Mouse (Mus musculus): Measurements from ENCODE around the gene Hbq1b. TPM values are rescaled to one million over a fixed set of nuclear protein-coding genes. Genes with fewer than 3 reads are reported as not detected.
"Not testable (repeated sequence)": the region's sequence is repeated elsewhere in the genome, so short reads cannot be mapped to it uniquely, and the experiment has no call there.

The Hbq1b gene
- polyA plus RNA-seq, 1 experiment from 2014 or later, result 1.1 TPM

GRCm38 (mm10) chr11:32297866-32298531, 11.2 kb downstream of the Hbq1b start:
- Histone ChIP-seq H3K27me3 (ENCODE audit: insufficient read depth, low read length) (peaks cover 18% of the 10 kb centered on the region), H3K36me3 (ENCODE audit: insufficient read depth, low read length) (no peaks in the 10 kb centered on the region), H3K4me3 (ENCODE audit: low read length) (no peak overlapping the region), H3K27ac (ENCODE audit: low read length) (no peak overlapping the region), H3K9me3 (ENCODE audit: low read length) (no peaks in the 10 kb centered on the region), H3K9ac (replicated peaks; ENCODE audit: low read length) (no peak overlapping the region), H3K4me1 (ENCODE audit: insufficient read depth, low read length) (no peaks in the 10 kb centered on the region), H3K4me2 (replicated peaks; ENCODE audit: low read depth, low read length) (no peak overlapping the region)
- WGBS, result 94% methylated on average over 1 of the region's 1 CpGs
- no peak for ATAC-seq (ENCODE audit: low FRiP score, low TSS enrichment)

- no peaks in the 10 kb centered on the region for H3K4me1 ChIP-seq (ENCODE audit: insufficient read depth, low read length)
- H3K4me3 ChIP-seq (ENCODE audit: low read length), result no peak overlapping the region
- H3K27me3 ChIP-seq (ENCODE audit: insufficient read depth, low read length), result peaks cover 18% of the 10 kb centered on the region
- H3K36me3 ChIP-seq (ENCODE audit: insufficient read depth, low read length), result no peaks in the 10 kb centered on the region
- no peak overlapping the region for H3K9ac ChIP-seq (replicated peaks; ENCODE audit: low read length)
- H3K9me3 ChIP-seq (ENCODE audit: low read length), result no peaks in the 10 kb centered on the region
- no peak overlapping the region for H3K4me2 ChIP-seq (replicated peaks; ENCODE audit: low read depth, low read length)
- 97% methylated on average over 2 of the region's 2 CpGs for WGBS
- no peak overlapping the region for H3K27ac ChIP-seq (ENCODE audit: low read length)
- ATAC-seq (ENCODE audit: low FRiP score, low TSS enrichment), result no peak
Observed at GRCm38 (mm10) chr11:32298532-32298918, 11.8 kb downstream of the Hbq1b start.

- not testable (repeated sequence) for H3K27ac ChIP-seq (ENCODE audit: low read length); H3K9me3 ChIP-seq (ENCODE audit: low read length); H3K9ac ChIP-seq (replicated peaks; ENCODE audit: low read length); H3K36me3 ChIP-seq (ENCODE audit: insufficient read depth, low read length); H3K4me1 ChIP-seq (ENCODE audit: insufficient read depth, low read length)
- Histone ChIP-seq H3K27me3 (ENCODE audit: insufficient read depth, low read length) (peaks cover 20% of the 10 kb centered on the region), H3K4me3 (ENCODE audit: low read length) (peak within 1 kb of the TSS; percentile 23; the same call in 1 of the 2 replicates), H3K4me2 (replicated peaks; ENCODE audit: low read depth, low read length) (peak within 1 kb of the TSS; percentile 47)
- peak; percentile 60 for ATAC-seq (ENCODE audit: low FRiP score, low TSS enrichment)
- whole genome bisulfite sequencing, result 8% methylated on average over 16 of the region's 16 CpGs
Observed at GRCm38 (mm10) chr11:32299865-32300264, 13.1 kb downstream of the Hbq1b start, which contains the start of gene Hbq1a. TSS of gene Hbq1a (plus strand) at chr11:32300069.

GRCm38 (mm10) chr11:32300279-32301267, 13.8 kb downstream of the Hbq1b start:
- WGBS, result 53% methylated on average over 14 of the region's 17 CpGs
- Histone ChIP-seq H3K9me3 (ENCODE audit: low read length) (no peaks in the 10 kb centered on the region), H3K4me1 (ENCODE audit: insufficient read depth, low read length) (no peaks in the 10 kb centered on the region), H3K27me3 (ENCODE audit: insufficient read depth, low read length) (peaks cover 20% of the 10 kb centered on the region), H3K36me3 (ENCODE audit: insufficient read depth, low read length) (no peaks in the 10 kb centered on the region), H3K9ac (replicated peaks; ENCODE audit: low read length) (no peak overlapping the region), H3K4me3 (ENCODE audit: low read length) (peak overlapping the region; percentile 23; the same call in 1 of the 2 replicates), H3K27ac (ENCODE audit: low read length) (no peak overlapping the region), H3K4me2 (replicated peaks; ENCODE audit: low read depth, low read length) (peak overlapping the region; percentile 47)
- ATAC-seq (ENCODE audit: low FRiP score, low TSS enrichment), result 0 out of 2 replicates have a peak, but pooled peaks have one; percentile 9

GRCm38 (mm10) chr11:32301506-32301905, 14.7 kb downstream of the Hbq1b start:
- H3K4me3 ChIP-seq (ENCODE audit: low read length), result no peak overlapping the region
- no peak overlapping the region for H3K9ac ChIP-seq (replicated peaks; ENCODE audit: low read length)
- no peaks in the 10 kb centered on the region for H3K9me3 ChIP-seq (ENCODE audit: low read length)
- H3K4me2 ChIP-seq (replicated peaks; ENCODE audit: low read depth, low read length), result no peak overlapping the region
- ATAC-seq (ENCODE audit: low FRiP score, low TSS enrichment), result no peak
- no peak overlapping the region for H3K27ac ChIP-seq (ENCODE audit: low read length)
- 74% methylated on average over 1 of the region's 1 CpGs for WGBS
- H3K4me1 ChIP-seq (ENCODE audit: insufficient read depth, low read length), result no peaks in the 10 kb centered on the region
- H3K36me3 ChIP-seq (ENCODE audit: insufficient read depth, low read length), result no peaks in the 10 kb centered on the region
- H3K27me3 ChIP-seq (ENCODE audit: insufficient read depth, low read length), result peaks cover 20% of the 10 kb centered on the region

- peaks cover 3% of the 10 kb centered on the region for H3K4me1 ChIP-seq (ENCODE audit: insufficient read depth, low read length)
- peaks cover 20% of the 10 kb centered on the region for H3K27me3 ChIP-seq (ENCODE audit: insufficient read depth, low read length)
- H3K27ac ChIP-seq (ENCODE audit: low read length), result no peak overlapping the region
- no peak overlapping the region for H3K9ac ChIP-seq (replicated peaks; ENCODE audit: low read length)
- H3K4me3 ChIP-seq (ENCODE audit: low read length), result no peak overlapping the region
- H3K4me2 ChIP-seq (replicated peaks; ENCODE audit: low read depth, low read length), result no peak overlapping the region
- no peaks in the 10 kb centered on the region for H3K36me3 ChIP-seq (ENCODE audit: insufficient read depth, low read length)
- H3K9me3 ChIP-seq (ENCODE audit: low read length), result no peaks in the 10 kb centered on the region
- WGBS, result 39% methylated on average over 2 of the region's 2 CpGs
- ATAC-seq (ENCODE audit: low FRiP score, low TSS enrichment), result no peak
Observed at GRCm38 (mm10) chr11:32302824-32303419, 16.2 kb downstream of the Hbq1b start.

GRCm38 (mm10) chr11:32303455-32303854, 16.7 kb downstream of the Hbq1b start:
- no peak overlapping the region for H3K9ac ChIP-seq (replicated peaks; ENCODE audit: low read length)
- ATAC-seq (ENCODE audit: low FRiP score, low TSS enrichment), result no peak
- 91% methylated on average over 1 of the region's 1 CpGs for WGBS
- peaks cover 17% of the 10 kb centered on the region for H3K27me3 ChIP-seq (ENCODE audit: insufficient read depth, low read length)
- H3K4me2 ChIP-seq (replicated peaks; ENCODE audit: low read depth, low read length), result no peak overlapping the region
- no peak overlapping the region for H3K27ac ChIP-seq (ENCODE audit: low read length)
- H3K4me1 ChIP-seq (ENCODE audit: insufficient read depth, low read length), result peaks cover 4% of the 10 kb centered on the region
- no peak overlapping the region for H3K4me3 ChIP-seq (ENCODE audit: low read length)
- no peaks in the 10 kb centered on the region for H3K36me3 ChIP-seq (ENCODE audit: insufficient read depth, low read length)
- H3K9me3 ChIP-seq (ENCODE audit: low read length), result no peaks in the 10 kb centered on the region

GRCm38 (mm10) chr11:32307006-32307405, 20.2 kb downstream of the Hbq1b start:
- H3K36me3 ChIP-seq (ENCODE audit: insufficient read depth, low read length), result no peaks in the 10 kb centered on the region
- no peak overlapping the region for H3K9ac ChIP-seq (replicated peaks; ENCODE audit: low read length)
- WGBS, result 78% methylated on average over 1 of the region's 1 CpGs
- no peaks in the 10 kb centered on the region for H3K9me3 ChIP-seq (ENCODE audit: low read length)
- H3K27ac ChIP-seq (ENCODE audit: low read length), result no peak overlapping the region
- H3K4me1 ChIP-seq (ENCODE audit: insufficient read depth, low read length), result peaks cover 11% of the 10 kb centered on the region
- H3K4me3 ChIP-seq (ENCODE audit: low read length), result no peak overlapping the region
- no peak for ATAC-seq (ENCODE audit: low FRiP score, low TSS enrichment)
- H3K27me3 ChIP-seq (ENCODE audit: insufficient read depth, low read length), result peaks cover 6% of the 10 kb centered on the region
- H3K4me2 ChIP-seq (replicated peaks; ENCODE audit: low read depth, low read length), result no peak overlapping the region

- Histone ChIP-seq H3K4me2 (replicated peaks; ENCODE audit: low read depth, low read length) (no peak overlapping the region), H3K4me3 (ENCODE audit: low read length) (no peak overlapping the region), H3K36me3 (ENCODE audit: insufficient read depth, low read length) (no peaks in the 10 kb centered on the region), H3K9me3 (ENCODE audit: low read length) (no peaks in the 10 kb centered on the region), H3K27me3 (ENCODE audit: insufficient read depth, low read length) (no peaks in the 10 kb centered on the region), H3K27ac (ENCODE audit: low read length) (no peak overlapping the region), H3K9ac (replicated peaks; ENCODE audit: low read length) (no peak overlapping the region), H3K4me1 (ENCODE audit: insufficient read depth, low read length) (peaks cover 11% of the 10 kb centered on the region)
- peak; percentile 65 for ATAC-seq (ENCODE audit: low FRiP score, low TSS enrichment)
- 32% methylated on average over 4 of the region's 4 CpGs for WGBS
Observed at GRCm38 (mm10) chr11:32309446-32309845, 22.7 kb downstream of the Hbq1b start.

All from kidney, embryonic 16.5 days (tissue).